Mouse (Mus musculus): Measurements from ENCODE around the gene Smarcb1. TPM values are rescaled to one million over a fixed set of nuclear protein-coding genes. Genes with fewer than 3 reads are reported as not detected.
A peak's percentile ranks its signal among the peaks of the same experiment; 100 is the strongest.

The Smarcb1 gene
- polyA plus RNA-seq, 1 experiment from 2014 or later: 54.9 TPM

DNA sequence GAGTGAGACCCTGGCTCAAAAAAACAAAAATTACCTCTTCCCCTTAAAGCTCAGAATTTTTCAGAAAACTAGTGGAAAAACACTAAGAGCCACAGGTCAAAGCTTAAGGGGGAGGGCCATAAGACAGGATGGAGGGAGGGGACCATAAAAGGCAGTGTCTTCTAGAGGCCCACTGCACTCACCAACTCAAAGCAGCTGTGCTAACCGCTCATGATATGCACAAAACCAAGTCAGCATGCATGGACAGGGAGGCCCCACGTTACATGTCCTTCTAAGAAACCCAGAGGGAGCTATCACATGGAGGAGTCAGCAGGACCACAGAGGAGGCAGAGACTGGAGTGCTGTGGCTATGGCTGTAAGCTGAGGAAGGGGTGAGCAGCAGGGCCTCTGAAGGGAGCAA is 10.7 kb downstream of the Smarcb1 start:
- H3K36me3 ChIP-seq (ENCODE audit: control insufficient read depth, insufficient read depth): peaks cover 63% of the 10 kb centered on the region
- no peaks in the 10 kb centered on the region for H3K27me3 ChIP-seq (replicated peaks; ENCODE audit: control insufficient read depth, insufficient read depth, low read length)
- H3K4me1 ChIP-seq (replicated peaks; ENCODE audit: control insufficient read depth, insufficient read depth, low read length): no peaks in the 10 kb centered on the region
- no peak overlapping the region for H3K4me2 ChIP-seq (replicated peaks; ENCODE audit: low read depth)
- TF ChIP-seq CTCF (IDR thresholded peaks at IDR 0.05; ENCODE audit: low read depth): no peak
- H3K9me3 ChIP-seq (ENCODE audit: control insufficient read depth): no peaks in the 10 kb centered on the region
- no peak for ATAC-seq
- H3K27ac ChIP-seq (ENCODE audit: low read depth, low read length): no peak overlapping the region
- WGBS: 89% methylated on average over 2 of the region's 2 CpGs
- no peak overlapping the region for H3K4me3 ChIP-seq (ENCODE audit: low read depth, low read length)
- H3K9ac ChIP-seq (ENCODE audit: low read depth, low read length): no peak overlapping the region

DNA sequence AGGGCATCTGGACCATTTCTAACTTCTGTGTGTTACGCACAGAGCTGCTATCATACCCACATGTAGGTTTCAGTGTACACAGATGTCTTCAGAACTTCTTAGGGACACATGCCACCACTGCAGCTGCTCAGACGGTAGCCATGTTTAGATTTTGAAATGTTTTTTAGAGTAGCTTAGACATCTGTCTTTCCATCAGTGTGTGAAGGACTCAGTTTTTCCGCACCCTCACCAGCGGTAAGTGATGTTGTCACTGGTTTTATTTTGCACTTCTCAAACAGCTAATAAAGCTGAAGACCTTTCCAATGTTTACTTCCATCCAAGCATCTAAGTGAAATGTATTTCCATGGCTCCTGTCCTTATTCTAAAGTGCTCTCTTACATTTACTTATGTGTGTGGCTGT is 14.5 kb downstream of the Smarcb1 start:
- H3K27me3 ChIP-seq (replicated peaks; ENCODE audit: control insufficient read depth, insufficient read depth, low read length): no peaks in the 10 kb centered on the region
- no peaks in the 10 kb centered on the region for H3K9me3 ChIP-seq (ENCODE audit: control insufficient read depth)
- no peak overlapping the region for H3K4me2 ChIP-seq (replicated peaks; ENCODE audit: low read depth)
- H3K36me3 ChIP-seq (ENCODE audit: control insufficient read depth, insufficient read depth): peaks cover 78% of the 10 kb centered on the region
- no peak for ATAC-seq
- 89% methylated on average over 4 of the region's 4 CpGs for WGBS
- H3K4me3 ChIP-seq (ENCODE audit: low read depth, low read length): no peak overlapping the region
- no peaks in the 10 kb centered on the region for H3K4me1 ChIP-seq (replicated peaks; ENCODE audit: control insufficient read depth, insufficient read depth, low read length)
- H3K27ac ChIP-seq (ENCODE audit: low read depth, low read length): no peak overlapping the region
- H3K9ac ChIP-seq (ENCODE audit: low read depth, low read length): no peak overlapping the region
- no peak for TF ChIP-seq CTCF (IDR thresholded peaks at IDR 0.05; ENCODE audit: low read depth)

DNA sequence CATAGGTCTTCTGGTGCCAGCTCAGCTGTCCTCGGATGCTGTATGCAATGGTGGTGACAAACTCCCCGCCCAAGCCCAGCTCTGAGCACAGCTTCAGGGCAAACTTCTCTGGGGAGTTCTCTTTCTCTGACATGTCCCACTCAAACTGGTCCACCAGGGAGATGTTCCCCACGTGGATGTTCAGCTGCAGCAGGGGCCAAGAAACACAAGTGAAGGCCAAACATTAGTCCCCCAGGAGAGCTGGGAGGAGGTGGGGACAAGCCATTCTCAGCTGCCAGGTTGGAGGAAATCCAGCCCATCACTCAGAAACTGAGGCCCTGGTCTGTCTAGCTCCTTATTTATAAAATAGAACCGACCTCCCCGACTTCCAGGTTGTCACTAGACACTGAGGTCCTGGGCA is 17.0 kb downstream of the Smarcb1 start:
- Histone ChIP-seq H3K4me2 (replicated peaks; ENCODE audit: low read depth) (no peak overlapping the region), H3K4me1 (replicated peaks; ENCODE audit: control insufficient read depth, insufficient read depth, low read length) (no peaks in the 10 kb centered on the region), H3K9me3 (ENCODE audit: control insufficient read depth) (no peaks in the 10 kb centered on the region), H3K27ac (ENCODE audit: low read depth, low read length) (no peak overlapping the region), H3K4me3 (ENCODE audit: low read depth, low read length) (no peak overlapping the region), H3K27me3 (replicated peaks; ENCODE audit: control insufficient read depth, insufficient read depth, low read length) (no peaks in the 10 kb centered on the region), H3K9ac (ENCODE audit: low read depth, low read length) (no peak overlapping the region), H3K36me3 (ENCODE audit: control insufficient read depth, insufficient read depth) (peaks cover 70% of the 10 kb centered on the region)
- no peak for ATAC-seq
- 87% methylated on average over 5 of the region's 5 CpGs for WGBS
- TF ChIP-seq CTCF (IDR thresholded peaks at IDR 0.05; ENCODE audit: low read depth): no peak

DNA sequence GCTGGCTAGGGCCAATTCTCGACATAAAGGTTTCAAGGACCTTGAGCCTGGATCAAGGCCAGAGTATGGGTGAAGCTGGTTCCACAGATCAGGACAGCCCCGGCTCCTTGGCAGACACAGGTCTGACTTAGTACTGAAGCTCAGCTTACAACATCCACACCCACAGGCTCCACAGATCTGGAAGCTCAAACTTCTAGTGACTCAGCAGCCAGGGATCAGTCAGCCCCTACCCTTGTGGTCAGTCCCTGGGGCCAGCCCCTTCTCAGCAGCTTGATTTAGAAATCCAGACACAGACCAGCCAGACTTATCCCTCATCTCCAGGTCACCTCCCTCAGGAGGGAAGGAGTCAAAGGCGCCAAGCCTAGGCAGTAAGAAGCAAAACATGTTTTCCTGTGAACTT is 22.6 kb downstream of the Smarcb1 start:
- ATAC-seq: no peak

DNA sequence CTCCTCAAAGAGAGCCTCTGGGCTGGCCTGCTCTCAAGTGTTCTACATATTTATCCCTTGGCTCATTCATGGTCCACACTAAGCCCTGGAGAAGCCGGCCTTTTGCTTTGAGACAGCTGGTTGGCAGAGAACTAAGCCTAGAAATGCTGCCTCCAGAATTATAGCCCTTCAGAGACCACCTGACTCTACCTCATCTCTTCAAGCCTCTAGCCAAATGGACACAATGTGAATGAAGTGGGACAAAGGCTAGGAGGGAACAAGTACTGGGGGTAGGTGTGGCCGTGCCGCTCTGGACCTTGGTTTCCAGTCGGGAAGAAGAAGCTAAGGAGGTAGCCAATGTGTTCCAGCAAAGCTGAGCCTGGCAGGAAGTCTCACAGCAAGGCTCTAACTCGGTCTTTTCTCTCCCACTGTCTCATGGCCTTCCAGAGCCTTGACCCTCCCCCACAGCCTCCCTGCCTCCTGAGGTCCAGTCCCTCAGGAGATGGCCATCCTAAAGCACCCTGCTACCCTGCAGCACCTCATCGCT is 23.3 kb downstream of the Smarcb1 start:
- no peak overlapping the region for H3K27ac ChIP-seq (ENCODE audit: low read depth, low read length)

More for the DNA sequence above, 22.6 kb downstream of the Smarcb1 start:
- Histone ChIP-seq H3K4me2 (replicated peaks; ENCODE audit: low read depth) (no peak overlapping the region), H3K27me3 (replicated peaks; ENCODE audit: control insufficient read depth, insufficient read depth, low read length) (no peaks in the 10 kb centered on the region), H3K9me3 (ENCODE audit: control insufficient read depth) (no peaks in the 10 kb centered on the region), H3K27ac (ENCODE audit: low read depth, low read length) (no peak overlapping the region), H3K4me1 (replicated peaks; ENCODE audit: control insufficient read depth, insufficient read depth, low read length) (no peaks in the 10 kb centered on the region), H3K4me3 (ENCODE audit: low read depth, low read length) (no peak overlapping the region), H3K36me3 (ENCODE audit: control insufficient read depth, insufficient read depth) (peaks cover 61% of the 10 kb centered on the region), H3K9ac (ENCODE audit: low read depth, low read length) (no peak overlapping the region)
- TF ChIP-seq CTCF (IDR thresholded peaks at IDR 0.05; ENCODE audit: low read depth): no peak
- 63% methylated on average over 3 of the region's 3 CpGs for WGBS

DNA sequence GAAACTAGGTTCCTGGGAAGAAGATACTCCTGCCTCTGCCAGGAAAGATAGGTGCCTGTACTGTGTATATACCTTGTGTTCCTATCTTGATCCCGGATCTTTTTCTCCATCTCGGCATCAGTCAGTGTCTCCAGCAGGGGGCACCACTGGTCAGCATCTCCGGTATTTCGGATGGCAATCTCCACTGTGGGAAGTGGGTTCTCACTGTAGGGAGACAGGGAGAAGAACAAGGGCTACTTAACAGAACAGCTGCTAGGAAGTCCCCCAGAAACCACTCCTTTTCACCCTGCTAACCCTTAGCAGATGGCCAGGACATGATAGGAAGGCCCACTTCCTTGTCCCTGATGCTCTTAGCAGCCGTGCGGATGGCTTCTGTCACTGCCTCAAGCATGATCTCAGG is 24.0 kb downstream of the Smarcb1 start:
- no peak overlapping the region for H3K4me3 ChIP-seq (ENCODE audit: low read depth, low read length)
- no peaks in the 10 kb centered on the region for H3K27me3 ChIP-seq (replicated peaks; ENCODE audit: control insufficient read depth, insufficient read depth, low read length)
- ATAC-seq: no peak
- peak; percentile 89 for TF ChIP-seq CTCF (IDR thresholded peaks at IDR 0.05; ENCODE audit: low read depth)
- H3K4me2 ChIP-seq (replicated peaks; ENCODE audit: low read depth): no peak overlapping the region
- no peak overlapping the region for H3K9ac ChIP-seq (ENCODE audit: low read depth, low read length)
- 32% methylated on average over 6 of the region's 6 CpGs for WGBS
- no peak overlapping the region for H3K27ac ChIP-seq (ENCODE audit: low read depth, low read length)
- peaks cover 47% of the 10 kb centered on the region for H3K36me3 ChIP-seq (ENCODE audit: control insufficient read depth, insufficient read depth)
- H3K4me1 ChIP-seq (replicated peaks; ENCODE audit: control insufficient read depth, insufficient read depth, low read length): peaks cover 4% of the 10 kb centered on the region
- no peaks in the 10 kb centered on the region for H3K9me3 ChIP-seq (ENCODE audit: control insufficient read depth)

More for the DNA sequence above, 23.3 kb downstream of the Smarcb1 start:
- Histone ChIP-seq H3K9ac (ENCODE audit: low read depth, low read length) (no peak overlapping the region), H3K4me2 (replicated peaks; ENCODE audit: low read depth) (no peak overlapping the region), H3K4me1 (replicated peaks; ENCODE audit: control insufficient read depth, insufficient read depth, low read length) (peaks cover 4% of the 10 kb centered on the region), H3K4me3 (ENCODE audit: low read depth, low read length) (no peak overlapping the region), H3K9me3 (ENCODE audit: control insufficient read depth) (no peaks in the 10 kb centered on the region), H3K27me3 (replicated peaks; ENCODE audit: control insufficient read depth, insufficient read depth, low read length) (no peaks in the 10 kb centered on the region), H3K36me3 (ENCODE audit: control insufficient read depth, insufficient read depth) (peaks cover 53% of the 10 kb centered on the region)
- no peak for TF ChIP-seq CTCF (IDR thresholded peaks at IDR 0.05; ENCODE audit: low read depth)
- 77% methylated on average over 6 of the region's 6 CpGs for WGBS
- no peak for ATAC-seq

DNA sequence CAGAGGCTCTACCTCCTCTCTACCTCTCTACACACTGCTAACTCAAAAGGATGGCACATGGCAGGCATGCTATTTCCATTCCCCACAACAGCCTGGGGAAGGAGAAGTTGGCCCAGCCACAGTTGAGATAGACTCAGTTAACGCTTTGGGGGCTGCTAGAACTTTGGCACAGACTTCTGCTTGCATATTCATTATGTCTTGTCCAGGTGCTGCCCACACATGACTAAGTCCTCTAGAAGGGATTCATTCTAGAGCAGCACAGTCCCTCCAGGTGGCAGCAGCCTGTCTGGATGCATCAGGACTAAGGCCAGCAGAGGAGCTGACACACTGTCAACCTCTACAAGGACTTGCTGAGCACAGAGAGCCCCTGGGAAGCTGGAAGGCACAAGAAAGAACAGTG is 25.2 kb downstream of the Smarcb1 start:
- no peak for ATAC-seq
- 100% methylated on average over 1 of the region's 1 CpGs for WGBS
- no peak for TF ChIP-seq CTCF (IDR thresholded peaks at IDR 0.05; ENCODE audit: low read depth)
- Histone ChIP-seq H3K4me3 (ENCODE audit: low read depth, low read length) (no peak overlapping the region), H3K4me1 (replicated peaks; ENCODE audit: control insufficient read depth, insufficient read depth, low read length) (peaks cover 4% of the 10 kb centered on the region), H3K27ac (ENCODE audit: low read depth, low read length) (no peak overlapping the region), H3K36me3 (ENCODE audit: control insufficient read depth, insufficient read depth) (peaks cover 35% of the 10 kb centered on the region), H3K27me3 (replicated peaks; ENCODE audit: control insufficient read depth, insufficient read depth, low read length) (no peaks in the 10 kb centered on the region), H3K4me2 (replicated peaks; ENCODE audit: low read depth) (no peak overlapping the region), H3K9me3 (ENCODE audit: control insufficient read depth) (no peaks in the 10 kb centered on the region), H3K9ac (ENCODE audit: low read depth, low read length) (no peak overlapping the region)
